Mouse (Mus musculus): ENCODE data around the gene C2cd2l.
"Not testable (repeated sequence)": the region's sequence is repeated elsewhere in the genome, so short reads cannot be mapped to it uniquely, and the experiment has no call there.

The C2cd2l gene

DNA sequence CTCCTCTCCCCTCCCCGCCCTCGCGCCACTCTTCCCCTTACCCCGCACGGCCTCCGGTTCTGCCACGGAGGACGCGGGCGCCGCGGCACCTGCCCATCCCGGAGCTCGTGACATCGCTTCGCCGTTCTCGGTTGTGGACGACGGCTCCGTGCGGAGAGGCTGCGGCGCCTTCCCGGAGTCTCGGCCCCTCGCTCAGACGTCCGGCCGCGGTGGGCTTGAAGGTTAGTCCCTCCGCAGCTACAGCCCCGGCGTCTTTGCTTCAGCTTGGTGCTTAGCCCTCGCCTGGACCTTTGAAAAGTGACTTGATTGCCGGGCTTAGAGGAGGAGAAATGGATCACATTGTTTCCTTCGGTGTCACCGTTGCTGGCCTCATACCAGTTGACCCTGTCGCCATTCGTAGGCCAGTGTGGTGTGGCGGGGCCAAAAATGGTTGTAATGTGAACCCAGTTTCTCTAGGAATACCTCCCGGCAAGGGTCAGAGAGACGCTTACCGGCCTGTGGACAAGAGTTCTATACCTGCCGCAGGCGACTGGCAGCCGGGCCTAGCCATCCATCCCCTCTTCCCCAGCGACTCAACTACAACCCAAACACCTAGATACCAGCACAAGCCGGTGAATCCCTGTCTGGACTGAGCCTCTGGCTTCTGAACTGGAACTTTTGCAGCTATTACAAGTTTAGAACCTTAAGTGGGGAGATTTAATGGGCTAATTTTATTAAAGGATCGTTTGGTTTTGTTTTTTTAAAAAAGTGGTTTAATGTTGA, 15.4 kb upstream of the C2cd2l start:
- peak; percentile 53 for DNase-seq

DNA sequence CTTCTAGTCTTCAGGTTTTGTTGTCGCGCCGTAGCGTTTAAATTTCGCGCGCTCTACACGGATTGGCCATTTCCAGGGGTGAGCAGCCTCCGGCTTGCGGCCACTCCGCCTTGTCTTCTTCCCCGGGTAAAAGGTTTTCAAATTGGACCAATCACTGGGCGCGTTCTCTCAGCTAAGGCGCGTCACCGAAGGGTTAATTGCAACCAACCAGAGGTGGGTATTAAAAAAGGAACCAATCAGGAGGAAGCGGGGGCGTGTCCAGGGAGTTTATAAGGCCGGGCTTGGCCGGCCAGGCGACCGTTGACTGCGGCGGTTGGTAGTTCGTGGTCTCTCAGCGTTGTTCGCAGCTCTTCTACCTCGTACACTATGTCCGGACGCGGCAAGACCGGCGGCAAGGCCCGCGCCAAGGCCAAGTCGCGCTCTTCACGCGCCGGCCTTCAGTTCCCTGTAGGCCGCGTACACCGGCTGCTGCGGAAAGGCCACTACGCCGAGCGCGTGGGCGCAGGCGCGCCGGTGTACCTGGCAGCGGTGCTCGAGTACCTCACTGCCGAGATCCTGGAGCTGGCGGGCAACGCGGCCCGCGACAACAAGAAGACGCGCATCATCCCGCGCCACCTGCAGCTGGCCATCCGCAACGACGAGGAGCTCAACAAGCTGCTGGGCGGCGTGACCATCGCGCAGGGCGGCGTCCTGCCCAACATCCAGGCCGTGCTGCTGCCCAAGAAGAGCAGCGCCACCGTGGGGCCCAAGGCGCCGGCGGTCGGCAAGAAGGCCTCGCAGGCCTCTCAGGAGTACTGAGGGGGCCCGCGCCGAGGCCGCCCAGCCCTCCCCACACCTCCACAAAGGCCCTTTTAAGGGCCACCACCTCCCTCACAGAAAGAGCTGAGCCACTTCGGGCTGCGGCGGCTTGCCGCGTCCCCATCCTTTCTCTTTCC, 14.6 kb upstream of the C2cd2l start, which contains the start of gene H2afx:
Gene H2afx, plus strand, starts transcription at position 299 of the 935 bp plus-strand sequence.
- DNase-seq, result peak; percentile 100

DNA sequence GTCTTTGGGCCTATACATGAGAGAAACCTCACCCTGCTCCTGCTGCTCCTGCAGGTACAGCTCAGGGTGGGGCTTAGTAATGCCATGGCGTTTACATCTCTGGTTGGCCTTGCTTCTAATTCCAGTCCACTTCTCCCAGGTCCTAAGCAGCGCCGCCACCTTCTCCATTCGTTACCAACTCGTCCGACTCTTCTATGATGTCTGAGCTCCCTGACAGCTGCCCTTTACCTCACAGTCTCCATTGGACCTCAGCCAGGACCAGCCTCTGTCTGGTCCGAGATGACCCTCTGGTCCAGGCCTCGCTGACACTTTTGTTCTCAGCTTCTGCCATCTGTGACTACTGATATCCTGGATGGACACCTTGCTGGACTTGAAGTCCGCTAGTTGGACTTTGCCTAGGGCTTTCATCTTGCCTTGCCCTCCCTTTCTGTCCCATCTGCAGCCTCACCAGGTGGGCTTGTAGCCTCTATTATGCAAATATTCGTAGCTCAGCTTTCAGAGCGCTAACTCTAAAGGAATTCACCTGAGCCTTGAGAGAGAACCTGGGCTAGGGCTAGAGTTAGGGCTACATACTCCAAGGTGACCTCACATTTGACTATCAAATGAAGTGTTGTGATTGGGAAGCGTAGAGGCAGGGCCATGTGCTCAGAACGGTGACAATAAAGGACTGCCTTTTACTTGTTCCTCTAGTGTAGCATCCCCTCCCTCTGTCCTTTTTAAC, 13.0 kb upstream of the C2cd2l start:
- peak; percentile 68 for DNase-seq

DNA sequence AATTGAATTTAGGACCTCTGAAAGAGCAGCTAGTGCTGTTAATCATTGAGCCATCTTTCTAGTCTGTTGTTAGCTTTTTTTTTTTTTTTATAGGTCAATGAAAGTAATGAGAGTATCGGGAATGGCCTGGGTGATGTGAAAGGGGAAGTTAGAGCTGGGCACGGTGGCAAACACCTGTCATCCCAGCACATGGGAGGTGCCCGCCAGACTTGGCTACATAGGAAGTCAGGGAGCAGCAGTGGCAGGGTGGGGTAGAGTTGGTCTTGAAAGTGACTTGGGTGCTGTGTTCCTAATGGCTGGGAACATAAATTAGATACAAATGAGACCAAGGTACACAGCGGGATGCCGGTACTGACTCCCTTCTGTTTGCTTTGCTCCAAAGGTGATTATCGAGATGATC, 10.7 kb upstream of the C2cd2l start:
- no peak for DNase-seq

DNA sequence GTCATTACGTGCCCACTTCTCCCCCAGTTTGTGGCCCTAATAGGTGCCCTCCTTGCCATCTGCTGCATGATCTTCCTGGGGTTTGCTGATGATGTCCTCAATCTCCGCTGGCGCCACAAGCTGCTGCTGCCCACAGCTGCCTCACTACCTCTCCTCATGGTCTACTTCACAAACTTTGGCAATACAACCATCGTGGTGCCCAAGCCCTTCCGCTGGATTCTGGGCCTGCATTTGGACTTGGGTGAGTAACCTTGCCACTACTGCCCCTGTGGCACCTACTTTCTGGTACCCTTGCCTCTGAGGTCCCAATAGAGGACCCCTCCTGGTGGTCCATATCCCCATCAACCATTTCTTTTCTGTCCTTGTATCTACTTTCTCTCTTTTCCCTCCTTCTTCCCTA, 7.8 kb upstream of the C2cd2l start:
- DNase-seq, result no peak

DNA sequence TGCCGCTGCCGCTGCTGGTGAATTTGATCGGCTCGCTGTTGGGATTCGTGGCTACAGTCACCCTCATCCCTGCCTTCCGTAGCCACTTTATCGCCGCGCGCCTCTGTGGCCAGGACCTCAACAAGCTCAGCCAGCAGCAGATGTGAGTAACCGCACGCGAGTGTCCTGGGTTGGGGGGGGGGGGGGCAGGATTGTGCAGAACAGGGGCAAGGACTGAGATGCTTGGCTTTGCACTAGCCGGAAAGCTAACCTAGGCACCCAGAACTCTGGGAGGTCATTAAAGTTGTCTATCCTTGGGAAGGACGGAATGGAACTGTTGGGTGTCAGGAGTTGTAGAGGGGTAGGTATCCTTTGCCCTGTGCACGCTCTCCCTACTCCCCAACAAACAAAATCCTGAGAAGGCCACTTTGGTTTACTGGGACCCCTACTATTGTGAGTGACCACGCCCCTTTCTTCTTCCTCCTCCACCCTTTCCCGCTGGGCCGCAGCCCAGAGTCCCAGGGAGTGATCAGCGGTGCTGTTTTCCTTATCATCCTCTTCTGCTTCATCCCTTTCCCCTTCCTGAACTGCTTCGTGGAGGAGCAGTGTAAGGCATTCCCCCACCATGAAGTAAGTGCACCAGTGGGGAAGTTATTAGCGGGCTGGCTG, 7.1 kb upstream of the C2cd2l start:
- DNase-seq, result peak; percentile 61

DNA sequence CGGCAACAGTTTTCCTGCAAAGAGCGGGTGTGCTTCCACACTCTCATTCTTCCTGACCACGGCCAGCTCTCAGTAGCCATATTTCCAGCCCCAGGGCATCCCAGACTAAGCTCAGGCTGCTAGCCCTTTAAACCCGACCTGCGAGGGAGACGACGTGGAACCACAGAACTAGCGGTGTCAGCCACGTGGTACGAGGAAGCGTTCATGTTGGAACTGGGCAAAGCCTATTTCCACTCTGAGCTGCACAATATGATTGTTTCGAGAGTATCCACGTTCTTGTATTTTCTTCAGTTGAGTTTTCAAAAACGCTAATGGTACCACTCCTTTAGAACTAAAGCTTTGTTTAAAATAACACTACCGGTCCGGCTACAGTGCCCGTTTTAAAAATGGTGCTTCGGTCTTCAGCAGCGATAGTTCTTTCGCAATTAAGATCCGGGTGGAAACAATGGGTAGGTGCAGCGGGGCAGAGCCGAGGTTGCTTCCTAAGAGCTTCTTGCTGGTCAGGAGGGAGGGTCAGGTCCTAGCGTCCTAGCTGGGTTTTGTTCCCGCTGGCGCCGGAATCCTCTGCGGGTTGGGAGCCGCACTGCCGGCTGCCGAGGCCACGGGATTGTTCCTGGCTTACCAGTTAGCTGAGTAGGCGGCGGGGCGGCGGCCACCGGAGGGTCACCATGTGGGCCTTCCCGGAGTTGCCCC, 6.4 kb upstream of the C2cd2l start:
- peak; percentile 90 for DNase-seq

DNA sequence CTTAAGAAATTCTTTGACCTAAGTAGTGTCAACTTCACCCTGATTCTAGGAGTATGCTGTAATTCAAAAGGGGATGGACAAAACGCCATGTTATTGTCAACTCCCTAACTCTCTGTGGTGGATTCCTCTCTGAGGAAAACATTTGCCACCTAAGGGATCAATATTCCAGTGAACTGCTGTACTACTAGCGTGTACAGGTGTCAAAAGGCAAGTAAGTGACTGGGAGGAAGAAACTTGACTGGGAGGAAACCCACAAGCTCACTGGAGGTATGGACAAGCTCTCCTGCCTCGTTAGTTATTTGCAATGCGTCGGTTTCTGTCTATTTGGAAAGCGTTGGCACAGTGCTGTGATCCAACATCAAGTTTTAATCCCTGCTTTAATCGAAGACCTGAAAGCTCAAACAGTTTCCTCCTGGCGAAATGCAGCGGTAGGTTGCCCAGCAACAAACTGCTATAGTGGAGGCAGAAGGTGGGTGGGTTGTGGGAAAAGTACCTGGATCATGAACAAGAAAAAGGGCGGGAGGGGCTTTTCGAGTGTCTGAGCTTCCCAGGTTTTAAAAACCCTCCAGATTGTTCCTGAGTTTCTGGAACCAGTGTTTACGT, 5.8 kb upstream of the C2cd2l start, which contains the start of gene Dpagt1:
Gene Dpagt1, plus strand, starts transcription at position 252 of the 603 bp plus-strand sequence.
- DNase-seq, result no peak

DNA sequence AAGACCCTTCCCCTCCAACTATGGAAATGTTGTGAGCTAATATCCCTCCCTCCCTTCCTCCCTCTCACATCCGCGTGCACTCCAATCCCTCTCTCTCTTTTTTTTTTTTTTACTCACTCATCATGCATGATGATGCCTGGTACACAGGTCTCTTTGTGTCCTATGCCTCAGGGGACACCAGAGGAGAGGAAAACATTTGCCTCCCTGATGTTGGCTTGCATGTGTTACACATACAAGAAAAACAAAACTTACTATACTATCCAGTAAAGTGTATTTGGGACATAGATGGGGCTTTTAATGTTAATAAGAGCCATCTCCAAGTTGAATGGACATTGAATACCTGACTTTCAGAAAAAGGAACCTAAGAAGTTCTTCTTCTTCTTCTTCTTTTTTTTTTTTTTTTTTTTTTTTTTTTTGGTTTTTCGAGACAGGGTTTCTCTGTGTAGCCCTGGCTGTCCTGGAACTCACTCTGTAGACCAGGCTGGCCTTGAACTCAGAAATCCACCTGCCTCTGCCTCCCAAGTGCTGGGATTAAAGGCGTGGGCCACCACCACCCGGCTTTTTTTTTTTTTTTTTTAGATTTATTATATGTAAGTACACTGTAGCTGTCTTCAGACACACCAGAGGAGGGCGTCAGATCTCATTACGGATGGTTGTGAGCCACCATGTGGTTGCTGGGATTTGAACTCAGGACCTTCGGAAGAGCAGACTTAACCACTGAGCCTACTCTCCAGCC, 5.1 kb upstream of the C2cd2l start:
- DNase-seq, result not testable (repeated sequence)

DNA sequence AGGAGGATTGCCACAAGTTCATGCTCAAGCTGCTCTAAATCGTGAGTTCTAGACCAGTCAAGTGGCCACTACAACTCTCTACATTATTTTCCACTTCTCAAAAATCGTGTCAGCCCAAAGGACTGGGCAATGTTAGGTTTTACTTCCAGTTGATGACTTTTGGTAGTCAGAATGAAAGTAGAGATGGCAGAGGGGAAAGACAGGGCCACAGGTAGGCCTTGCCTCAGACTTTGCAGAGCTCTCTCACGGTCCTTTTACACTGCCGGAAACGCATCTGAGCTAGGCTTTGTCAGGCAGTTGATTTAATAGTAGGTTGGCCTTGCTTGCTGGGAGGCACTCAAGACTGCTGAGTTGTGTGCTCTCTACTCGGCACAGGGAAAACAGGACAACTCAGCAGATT, 4.1 kb upstream of the C2cd2l start:
- no peak for DNase-seq

DNA sequence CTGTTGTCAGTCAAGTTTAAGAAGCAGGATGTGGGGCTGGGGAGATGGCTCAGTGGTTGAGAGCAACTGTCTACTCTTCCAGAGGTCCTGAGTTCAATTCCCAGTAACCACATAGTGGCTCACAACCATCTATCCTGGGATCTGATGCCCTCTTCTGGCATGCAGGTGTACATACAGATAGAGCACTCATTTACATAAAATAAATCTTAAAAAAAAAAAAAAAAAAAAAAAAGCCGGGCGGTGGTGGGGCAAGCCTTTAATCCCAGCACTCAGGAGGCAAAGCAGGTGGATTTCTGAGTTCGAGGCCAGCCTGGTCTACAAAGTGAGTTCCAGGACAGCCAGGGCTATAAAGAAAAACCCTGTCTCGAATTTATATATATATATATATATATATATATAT, 3.6 kb upstream of the C2cd2l start:
- DNase-seq, result not testable (repeated sequence)

DNA sequence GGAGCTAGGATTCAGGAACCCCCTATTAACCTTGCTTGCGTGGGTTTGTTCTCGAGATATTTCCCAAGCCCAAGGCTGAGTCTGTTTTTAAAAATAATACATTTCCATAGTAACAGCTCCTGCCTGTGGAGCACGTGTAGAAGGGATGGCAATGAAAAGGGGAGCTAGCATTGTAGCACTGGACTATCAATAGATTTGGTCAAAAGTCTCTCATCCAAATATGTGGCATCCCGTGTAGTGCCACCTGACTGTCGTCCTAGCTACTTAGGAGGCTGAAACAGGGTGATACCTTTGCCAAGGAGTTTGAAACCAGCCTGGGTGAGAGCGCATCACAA, 681 bp upstream of the C2cd2l start:
- no peak for DNase-seq

DNA sequence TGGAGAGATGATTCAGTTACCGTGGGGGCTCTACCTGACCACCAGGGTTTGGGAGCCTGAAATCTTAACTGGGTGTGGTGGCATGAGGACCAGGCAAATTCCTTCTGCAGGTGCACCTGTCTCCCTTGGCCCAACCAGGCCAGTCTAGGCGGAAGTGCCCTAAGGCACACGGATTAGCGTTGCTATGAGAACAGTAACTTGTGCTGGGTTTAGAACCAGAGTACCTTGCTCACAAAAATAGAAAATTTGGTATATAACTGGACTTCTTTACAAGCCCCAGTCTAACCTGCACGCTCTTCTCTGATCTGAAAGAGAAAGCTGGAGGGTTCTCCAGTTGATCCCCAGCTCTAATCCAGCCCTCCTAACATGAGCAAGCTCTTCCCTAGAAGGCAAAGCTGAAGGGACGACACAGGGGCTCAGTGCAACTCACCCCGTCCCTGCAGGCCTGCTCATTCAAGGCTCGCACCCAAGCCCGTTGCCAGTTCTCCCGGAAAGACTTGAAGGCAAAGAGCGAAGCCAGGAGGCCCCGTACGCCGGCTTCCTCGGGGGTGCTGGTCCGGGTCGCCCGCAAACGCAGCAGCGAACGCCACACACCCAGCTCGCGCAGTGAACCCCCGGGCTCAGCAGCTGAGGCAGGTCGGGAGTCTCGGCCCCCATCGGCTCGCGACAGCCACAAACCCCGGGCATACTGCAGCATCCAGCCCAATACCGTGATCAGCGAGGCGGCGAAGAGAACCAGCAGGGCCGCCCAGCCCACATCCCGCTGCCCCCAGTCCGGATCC, 789 bp downstream of the C2cd2l start:
- DNase-seq, result peak; percentile 61

DNA sequence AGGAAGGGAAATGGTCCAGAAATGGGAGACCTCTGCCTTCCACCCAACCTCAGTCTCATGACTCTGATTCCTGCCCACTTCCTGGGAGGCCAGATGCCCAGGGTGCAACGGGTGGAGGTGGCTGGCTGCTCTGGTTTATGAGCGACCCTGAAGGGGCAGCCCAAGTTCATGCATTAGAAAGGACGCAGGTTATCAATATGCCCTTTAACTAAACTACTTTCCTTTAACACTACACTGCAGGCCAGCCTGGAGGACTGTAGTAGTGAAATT, 1.3 kb downstream of the C2cd2l start:
- no peak for DNase-seq

DNA sequence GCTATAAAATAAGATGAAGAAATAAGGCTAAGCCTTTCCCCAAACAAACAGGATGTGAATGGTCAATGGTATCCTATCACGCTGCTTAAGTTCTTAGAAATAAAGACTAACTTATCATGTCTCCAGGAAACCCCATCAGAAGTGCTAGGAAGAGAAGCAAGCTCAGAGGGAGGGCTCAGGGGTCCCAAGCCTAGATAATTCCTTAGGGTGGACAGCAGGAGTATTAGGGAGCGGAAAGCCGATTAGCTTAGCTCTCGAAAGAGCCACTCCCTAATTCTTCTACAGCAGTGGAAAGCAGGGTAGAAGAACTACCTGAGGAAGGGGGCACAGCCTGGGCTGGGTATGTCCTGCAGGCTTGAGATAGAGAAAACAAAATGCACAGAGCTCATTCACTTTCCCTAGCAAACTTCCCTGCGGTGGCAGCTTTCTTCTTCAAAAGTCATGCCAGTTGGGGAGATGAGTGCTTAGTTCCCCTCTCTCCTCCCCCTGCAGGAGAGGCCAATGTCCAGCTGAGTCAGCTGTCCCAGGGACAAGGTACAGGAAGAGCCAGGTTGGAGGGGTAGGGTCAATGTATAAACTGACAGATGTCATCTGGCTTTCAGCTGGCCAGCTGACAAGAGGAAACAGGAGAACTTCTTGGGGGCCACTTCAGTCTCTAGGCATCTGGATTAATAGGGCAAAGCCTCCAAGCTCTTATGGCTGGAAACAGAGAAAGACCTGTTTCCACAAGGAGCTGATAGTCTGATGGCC, 1.8 kb downstream of the C2cd2l start:
- no peak for DNase-seq

DNA sequence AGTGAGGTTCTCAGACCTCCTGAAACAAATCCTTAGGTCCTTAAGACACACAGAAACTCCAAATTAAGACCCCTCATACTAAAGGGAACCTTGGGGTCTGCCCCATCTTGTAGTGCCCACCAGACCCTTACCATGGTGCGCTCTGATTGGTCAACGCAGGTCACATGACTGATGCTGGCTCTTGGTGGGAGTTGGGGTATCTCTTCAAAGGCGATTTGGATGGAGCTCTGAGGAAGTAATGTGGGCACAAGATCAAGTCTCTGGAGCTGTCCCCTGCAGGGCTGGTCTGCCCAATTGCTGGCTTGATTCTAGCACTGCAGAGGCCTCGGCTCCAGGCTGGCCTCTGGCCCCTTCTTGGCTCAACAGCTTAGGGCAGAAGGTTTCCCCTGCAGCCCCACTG, 2.6 kb downstream of the C2cd2l start:
- DNase-seq, result no peak

DNA sequence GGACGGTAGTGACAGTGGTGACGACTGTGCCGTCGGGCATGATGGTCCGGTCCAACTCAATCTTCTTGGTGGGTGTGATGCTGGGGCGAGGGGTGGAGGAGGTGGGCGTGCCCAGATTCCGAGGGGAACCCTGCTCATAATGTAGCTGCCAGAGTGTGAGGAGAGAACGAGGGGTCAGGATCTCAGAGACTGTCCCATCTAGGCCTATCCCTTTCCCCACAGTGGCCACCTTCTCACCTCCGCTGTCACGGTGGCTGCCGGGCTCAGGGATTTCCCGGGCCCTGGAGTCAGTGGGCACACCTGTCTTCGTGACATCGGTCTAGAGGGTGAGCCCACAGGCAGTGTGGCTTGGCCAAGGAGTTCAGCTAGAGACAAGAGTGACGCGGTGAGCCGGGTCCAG, 5.2 kb downstream of the C2cd2l start:
- DNase-seq, result no peak

DNA sequence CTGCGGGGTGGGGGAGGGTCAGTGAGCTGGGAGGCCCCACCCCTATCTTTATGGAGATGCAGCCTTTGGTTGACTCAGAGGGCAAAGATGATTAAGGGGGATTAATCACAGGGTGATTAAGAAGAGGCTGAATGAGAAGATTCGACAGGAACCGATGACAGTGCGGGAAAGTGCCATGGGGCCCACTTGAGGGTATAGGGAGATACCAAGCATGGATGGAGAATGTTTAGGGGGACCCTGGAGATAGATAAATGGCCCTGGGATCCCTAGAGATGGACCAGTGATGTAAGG, 5.9 kb downstream of the C2cd2l start:
- no peak for DNase-seq

DNA sequence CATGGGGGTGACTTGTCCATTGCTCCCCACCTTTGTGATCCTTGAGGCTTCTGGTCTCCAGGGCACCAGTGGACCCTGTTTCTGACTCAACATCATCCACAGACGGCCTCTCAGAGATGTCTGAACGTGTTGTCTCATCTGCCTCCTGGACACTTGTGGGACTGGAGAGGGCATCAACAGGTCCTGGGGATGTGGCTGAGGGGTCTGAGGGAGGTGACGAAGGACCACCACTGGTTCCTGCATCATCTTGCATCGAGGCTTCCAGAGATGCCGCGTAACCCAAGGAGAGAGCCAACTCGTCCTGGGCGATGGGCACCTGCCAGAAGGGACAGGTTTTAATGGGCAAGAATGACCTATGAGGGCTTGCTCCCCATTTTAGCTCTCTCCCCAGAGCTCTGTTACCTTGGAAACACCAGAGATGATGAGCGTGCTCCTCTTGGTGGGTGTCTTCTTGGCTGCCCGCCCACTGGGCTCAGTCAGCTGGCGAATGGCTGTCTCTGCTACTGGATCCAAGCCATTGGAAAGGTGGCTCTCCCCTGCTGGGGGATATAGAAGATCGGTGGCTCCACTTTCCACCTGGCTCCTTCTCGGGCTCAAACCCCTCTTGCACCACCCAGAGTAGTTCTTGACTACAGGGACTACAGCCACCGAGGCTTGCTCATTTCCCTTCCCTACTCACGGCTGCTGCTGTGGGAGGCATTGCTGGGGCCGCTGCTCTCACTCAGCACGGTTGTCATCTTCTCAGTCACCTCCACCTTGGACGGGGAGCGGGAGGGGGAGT, 6.4 kb downstream of the C2cd2l start:
- DNase-seq, result peak; percentile 68

All from cerebellum, adult 9-11 months (tissue).